Mouse (Mus musculus) frontal cortex, adult (tissue): ENCODE data around the gene Ncor1.
"Not testable (repeated sequence)": the region's sequence is repeated elsewhere in the genome, so short reads cannot be mapped to it uniquely, and the experiment has no call there.

ENCODE experiments used
- ATAC-seq: cut with Nextera tagmentation; 2 replicates; pipeline ENCODE4 v1.9.2; 2017; ENCODE audit warnings: mild to moderate bottlenecking, moderate library complexity, mixed read lengths; ENCODE audit not compliant: low TSS enrichment

The Ncor1 gene

DNA sequence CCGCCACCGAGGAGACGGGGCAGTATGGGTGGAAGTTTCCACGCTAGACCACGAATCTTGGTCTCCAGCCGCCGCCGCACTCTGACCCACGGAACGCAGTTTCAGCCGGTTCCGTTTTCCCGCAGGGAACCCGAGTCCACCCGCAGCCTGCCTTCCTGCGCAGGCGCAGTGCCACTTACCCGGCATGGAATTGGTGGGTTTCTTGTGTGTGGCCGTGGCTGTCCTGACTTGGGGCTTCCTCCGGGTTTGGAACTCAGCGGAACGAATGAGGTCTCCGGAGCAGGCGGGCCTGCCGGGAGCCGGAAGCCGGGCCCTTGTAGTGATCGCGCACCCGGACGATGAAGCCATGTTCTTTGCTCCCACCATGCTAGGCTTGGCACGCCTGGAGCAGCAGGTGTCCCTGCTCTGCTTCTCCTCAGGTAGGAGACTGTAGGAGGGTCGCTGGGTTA, at the start of gene Ncor1, which contains the start of gene Pigl:
Ncor1 (minus strand) TSS at position 266 of the 449 bp plus-strand sequence.
Pigl (plus strand) TSS at position 185 of the 449 bp plus-strand sequence.
- ATAC-seq = peak; percentile 73

DNA sequence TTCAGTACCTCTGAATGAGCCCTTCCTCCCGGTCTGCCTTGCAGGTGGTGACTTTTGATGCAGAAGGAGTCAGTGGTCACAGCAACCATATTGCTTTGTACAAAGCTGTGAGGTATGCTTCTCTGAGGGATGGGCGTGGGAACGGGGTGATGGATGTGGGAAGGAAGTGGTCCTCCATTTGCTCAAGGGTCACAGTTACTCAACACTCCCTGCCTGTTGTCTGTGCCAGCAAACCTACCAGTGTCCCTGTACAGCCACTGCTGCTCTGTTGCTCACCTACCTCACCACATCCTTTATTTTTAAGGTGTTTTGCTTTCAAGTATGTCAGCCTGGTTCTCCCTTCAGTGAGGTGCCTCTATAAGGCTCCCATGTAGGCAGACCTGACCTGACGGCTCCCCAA, 49.3 kb upstream of the Ncor1 start:
- ATAC-seq = no peak

DNA sequence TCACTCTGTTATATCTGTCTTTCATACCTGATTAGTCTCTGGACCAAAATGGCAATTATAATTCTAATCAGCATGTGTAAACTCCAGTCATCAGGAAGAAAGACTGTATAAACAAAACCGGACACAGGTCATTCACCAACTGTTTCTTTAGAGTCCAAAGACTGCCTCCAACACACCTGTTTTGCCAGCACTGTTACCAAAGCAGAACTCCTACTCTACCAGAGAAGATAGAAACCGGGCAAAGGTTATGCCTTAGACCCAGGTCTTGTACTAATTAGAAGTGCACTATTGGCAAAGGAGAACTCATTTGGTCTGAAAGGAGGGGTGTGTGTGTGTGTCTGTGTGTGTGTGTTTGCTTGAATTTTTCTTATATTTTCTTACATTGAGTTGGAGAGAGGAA, 42.2 kb upstream of the Ncor1 start:
- no peak for ATAC-seq

DNA sequence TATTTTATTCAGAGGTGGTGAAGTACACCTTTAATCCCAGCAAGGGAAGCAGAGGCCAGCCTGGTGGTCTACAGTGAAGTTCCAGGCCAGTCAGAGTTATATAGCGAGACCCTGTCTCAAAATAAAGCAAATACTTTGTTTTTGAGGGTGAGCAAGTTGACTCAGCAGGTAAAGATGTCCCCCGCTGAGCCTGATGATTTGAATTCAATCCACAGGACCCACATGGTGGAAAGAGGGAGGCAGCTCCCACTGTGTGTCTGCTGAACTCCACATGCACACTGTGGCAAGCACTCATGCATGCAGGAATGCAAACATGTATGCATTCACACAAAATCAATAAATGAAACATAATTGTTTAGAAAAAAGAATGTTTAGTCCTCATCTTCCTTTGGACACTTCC, 40.5 kb upstream of the Ncor1 start:
- no peak for ATAC-seq

DNA sequence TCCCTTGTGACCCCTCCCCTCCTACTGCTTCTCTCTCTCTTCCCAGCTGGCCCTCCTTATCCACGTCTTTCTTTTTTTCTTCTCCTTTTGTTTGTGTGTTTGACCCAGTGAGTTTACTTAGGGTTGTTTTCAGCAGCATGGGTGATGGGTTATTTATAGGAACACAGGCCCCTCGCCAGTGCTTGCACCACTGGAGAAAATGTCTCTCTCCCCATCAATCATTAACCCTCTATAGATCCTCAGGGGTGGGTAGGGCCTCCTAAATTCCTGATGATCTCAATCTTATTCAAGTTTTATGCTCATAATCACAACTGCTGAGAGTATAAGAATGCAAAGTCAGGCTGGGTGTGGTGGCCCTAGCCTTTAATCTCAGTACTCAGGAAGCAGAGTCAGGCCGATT, 38.8 kb upstream of the Ncor1 start:
- no peak for ATAC-seq

DNA sequence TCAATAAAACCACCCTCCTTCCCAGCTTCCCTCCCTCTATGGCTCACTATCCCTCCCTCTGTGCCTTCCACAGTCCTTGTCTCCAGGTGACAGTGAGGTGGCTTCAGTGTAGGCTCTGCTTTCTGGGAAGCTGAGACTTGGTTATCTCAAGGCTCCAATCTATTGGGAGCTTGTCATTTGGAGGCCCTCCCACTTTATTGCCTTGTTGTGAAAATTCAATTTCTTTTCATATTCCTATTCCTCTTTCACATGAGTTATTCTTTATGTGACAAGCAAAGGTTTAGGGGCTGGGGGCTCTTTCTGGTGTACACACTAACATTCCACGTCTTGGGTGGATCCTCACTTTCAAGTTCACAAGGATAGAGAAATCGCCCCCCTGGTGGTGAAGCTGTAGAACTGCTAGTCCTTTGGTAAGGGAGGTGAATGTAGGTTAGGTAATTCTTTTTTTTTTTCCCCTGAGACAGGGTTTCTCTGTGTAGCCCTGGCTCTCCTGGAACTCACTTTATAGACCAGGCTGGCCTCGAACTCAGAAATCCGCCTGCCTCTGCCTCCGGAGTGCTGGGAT, 37.9 kb upstream of the Ncor1 start:
- no peak for ATAC-seq

DNA sequence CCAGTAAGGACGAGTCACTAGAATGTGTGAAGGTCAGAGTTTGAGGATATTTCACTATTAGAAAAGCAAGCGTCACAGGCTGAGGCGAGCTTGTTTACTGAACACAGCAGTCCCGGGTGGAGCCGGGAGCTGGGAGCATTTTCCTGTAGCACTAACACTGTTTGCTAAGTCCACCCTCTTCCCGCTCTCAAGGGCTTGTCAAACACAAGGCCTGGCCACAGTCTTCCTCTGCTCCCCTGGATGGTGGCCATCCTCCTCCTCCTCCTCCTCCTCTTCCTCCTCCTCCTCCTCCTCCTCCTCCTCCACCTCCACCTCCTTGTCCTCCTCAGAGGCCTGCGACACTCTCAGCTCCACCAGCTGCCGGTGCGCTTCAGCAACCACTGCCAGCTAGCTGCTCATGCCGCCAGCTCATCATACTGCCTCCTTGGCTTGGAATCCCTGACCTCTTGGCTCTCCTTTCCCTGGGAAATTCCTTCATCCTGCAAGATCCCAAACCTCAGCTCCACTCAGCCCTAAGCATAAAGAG, 37.0 kb upstream of the Ncor1 start:
- peak; percentile 40; the same call in 1 of the 2 replicates for ATAC-seq

DNA sequence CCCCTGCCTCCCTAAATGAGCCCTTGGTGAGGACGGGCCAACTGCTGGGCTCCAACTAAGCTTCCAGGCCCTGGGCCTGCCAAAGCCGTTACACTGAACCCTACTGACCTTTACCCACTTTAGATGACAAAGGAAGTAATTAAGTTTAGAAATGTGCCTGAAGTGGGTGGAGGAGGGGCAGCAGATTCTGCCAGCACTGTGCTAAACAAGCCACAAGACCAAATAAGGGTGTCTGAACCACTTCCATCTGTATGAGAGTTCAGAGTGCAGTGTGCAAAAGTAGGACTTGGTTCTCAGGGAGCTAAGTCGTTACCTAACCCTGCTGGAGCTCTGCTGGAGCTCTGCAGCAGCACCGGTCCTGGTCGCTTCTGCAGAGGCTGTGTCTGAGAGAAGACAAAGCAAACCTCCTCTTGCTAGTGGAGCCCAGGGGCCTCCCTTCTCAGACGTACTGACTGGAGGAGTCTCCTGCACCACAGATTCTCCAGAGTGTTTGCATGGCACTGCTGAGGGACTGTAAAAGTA, 36.5 kb upstream of the Ncor1 start:
- ATAC-seq = peak; percentile 85

DNA sequence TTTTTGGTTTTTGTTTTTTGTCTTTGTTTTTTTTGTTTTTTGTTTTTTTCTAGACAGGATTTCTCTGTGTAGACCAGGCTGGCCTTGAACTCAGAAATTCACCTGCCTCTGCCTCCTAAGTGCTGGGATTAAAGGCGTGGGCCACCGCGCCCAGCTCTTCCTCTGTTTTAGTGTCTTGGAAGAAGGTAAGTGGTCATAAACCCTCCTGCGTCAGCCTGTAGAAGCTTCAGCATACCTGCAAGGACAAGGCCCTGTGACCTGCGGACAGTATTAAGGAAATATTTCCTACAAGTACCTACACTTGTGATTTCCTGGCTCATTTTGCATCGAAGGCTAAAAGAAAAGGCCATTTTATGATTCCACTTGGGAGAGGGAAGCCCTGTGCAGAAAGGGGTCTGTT, 35.4 kb upstream of the Ncor1 start:
- no peak for ATAC-seq

DNA sequence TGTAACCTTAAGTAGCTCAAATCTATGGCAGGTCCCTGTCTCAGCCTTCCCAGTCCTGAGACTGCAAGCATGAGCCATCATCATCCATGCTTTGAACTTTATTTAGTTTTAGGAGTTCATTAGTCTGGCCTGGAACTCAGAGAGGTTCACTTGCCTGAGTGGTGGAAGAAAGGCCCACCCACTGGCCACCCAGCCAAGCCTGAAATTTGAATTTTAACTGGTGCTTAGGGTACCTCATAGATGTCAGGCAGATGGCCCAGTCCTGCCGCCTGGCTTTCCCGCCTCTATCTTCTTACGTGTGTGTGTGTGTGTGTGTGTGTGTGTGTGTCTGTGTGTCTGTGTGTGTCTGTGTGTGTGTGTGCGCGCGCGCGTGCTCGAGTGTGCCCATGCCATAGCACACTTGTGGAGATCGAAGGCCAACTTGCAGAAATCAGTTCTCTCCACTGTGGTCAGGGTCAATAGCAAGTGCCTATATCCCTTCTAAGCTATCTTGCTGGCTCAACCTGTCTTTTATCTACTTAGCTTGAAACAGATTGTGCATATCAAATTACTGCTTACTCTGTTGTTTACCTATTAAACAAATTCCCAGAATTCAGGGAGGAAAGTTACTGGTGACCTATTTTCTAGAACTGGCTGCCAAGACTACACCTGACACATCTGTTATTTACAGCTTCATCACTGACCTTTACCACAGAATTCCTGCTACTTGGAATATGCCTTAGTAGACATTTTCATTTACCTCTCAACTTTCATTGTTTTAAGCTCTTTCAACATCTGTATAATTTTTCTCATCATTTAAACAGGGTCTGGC, 29.4 kb upstream of the Ncor1 start:
- ATAC-seq = no peak

DNA sequence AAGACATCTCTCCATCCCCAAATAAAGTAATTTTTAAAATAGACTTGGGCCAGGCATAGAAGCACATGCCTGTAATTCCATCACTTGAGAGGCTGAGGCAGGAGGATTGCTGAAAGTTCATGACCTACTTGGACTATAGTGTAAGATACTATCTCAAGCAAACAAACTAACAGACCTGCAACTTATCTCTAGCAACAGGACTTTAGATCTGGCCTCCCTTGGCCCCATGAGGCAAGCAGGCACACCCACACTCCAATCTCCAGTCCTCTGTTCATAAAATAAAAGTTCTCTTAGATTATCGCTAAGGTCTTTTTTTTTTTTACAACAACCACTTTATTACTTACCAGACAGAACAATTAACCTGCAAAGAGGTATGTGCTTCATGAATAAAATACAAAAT, 28.6 kb upstream of the Ncor1 start:
- no peak for ATAC-seq

DNA sequence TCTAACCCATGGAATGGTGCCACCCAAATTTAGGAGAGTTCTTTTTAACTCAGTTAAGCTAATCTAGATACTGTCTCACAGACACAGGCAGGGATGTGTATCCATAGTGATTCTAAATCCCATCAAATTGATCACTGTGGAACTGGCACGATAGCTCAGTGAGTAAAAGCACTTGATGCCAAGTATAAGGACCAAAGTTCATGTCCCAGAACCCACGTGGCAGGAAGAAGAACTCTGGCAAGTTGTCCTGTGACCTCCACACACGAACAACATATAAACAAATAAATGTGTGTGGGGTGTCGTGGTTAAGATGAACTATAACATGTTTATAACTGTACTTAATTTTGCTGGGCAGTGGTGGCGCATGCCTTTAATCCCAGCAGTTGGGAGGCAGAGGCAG, 21.2 kb upstream of the Ncor1 start:
- ATAC-seq = no peak

DNA sequence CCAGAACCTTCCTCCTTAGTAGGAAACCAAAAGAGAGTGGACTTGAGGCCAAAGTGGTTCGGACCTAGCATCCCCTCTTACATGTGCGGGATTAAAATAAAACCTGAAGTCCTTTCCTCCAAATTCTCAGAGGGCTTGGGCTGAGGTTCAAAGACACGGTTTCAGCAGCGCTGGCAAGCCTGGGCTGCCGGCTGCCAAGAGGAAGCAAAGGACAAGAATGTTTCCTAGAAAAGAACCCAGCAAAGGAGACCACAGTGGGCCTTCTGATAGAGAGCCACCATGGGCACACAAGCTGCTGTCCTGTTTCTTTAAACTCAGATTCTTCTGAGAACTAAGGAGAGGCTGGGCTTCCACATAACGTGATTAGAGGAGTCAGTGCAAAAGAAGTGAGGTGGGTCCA, 20.6 kb upstream of the Ncor1 start:
- ATAC-seq = no peak

DNA sequence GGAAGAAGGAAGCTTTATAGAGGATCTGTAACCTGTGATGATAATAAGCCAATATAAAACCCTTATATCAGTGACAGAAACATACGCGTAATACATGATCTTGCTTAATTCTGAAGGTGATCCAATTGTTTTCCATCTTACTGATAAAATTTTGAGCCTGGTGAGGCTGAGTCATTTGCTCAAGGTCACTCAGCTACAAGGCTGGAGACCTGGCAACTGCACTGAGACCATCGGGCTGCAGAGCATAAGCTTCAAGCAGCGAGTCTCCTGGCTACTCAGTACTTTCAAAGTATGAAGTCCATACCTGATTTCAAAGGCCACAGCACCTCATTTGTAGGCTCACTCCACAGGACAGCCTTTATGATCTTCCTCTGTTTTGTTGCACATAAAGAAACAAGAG, 17.8 kb upstream of the Ncor1 start:
- ATAC-seq = no peak

DNA sequence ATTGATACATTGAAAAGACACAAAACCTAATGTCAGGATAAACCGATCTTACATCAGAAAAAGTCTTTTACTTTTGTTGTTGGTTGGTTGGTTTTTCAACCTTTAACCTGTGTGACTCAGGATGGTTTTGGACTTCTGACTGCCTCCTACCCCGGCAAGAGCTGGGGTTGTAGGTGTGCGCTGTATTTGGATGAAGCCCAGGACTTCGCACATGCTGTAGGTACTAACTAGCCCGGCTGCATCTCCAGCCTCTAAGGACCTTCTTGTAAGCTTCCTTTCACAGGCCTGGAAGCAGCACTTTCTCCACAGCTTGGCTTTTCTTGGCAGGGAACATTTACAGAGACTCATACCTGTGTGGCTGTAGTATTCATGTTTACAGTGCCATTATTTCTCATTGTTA, 15.2 kb upstream of the Ncor1 start:
- ATAC-seq = no peak

DNA sequence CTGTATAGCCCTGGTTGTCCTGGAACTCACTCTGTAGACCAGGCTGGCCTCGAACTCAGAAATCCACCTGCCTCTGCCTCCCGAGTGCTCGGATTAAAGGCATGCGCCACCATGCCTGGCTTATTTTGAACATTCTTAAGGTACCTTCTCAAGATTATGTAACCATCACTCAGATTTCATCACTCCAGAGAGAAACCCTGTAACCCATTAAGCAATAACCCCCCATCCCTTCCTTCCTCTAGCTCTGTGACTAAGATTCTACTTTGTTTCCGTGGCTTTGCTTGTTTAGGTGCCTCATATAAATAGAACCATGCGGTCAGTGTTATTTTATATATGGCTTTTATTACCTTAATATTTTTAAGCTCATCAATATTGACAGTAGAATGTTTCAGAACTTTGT, 12.1 kb upstream of the Ncor1 start:
- ATAC-seq = no peak

DNA sequence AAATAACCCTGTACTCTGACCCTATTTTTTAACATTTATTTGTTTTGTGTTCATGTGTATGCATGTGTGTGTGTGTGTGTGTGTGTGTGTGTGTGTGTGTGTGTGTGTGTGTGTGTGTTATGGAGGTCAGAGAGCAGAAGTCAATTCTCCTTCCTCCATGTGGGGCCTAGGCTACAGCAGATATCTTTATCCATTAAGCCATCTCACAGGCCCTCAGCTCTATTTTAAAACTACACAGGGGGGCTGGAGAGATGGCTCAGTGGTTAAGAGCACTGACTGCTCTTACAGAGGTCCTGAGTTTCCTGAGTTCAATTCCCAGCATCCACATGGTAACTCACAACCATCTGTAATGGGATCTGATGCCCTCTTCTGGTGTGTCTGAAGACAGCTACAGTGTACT, 8.9 kb upstream of the Ncor1 start:
- not testable (repeated sequence) for ATAC-seq

DNA sequence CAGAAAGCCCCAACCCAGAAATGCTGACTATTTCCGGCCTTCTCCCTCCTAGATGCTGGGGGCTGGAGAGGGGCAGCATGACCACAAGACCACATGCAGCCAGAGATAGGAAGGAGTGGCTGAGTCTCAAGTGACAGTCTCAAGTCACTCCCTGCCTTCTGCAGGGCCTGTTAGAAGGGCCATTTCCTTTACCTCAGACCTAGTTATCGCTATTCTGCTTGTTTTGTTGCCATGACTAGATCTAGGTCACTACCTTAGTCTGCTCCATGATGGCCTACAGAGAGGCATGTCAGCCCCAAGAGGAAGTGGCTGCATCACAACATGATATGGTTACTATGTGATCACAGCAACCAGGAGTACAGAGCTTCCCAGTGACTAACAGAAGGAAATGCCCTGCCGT, 8.2 kb upstream of the Ncor1 start:
- no peak for ATAC-seq

DNA sequence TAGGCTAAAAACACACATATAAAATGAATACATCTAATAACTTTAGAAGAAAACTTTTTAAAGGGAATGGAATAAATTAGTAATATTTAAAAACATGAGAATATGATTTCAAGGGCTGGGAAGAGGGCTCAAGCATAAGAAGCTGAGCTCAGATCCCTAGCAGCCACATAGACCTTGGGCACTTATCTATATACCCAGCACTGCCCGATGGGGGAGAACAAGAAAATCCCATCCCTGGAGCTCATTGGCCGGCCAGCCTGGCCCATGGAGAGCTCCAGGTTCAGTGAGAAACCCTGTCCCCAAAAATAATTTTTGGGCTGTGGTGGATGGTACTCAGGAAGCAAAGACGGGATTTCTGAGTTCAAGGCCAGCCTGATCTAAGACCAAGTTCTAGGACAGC, 7.5 kb upstream of the Ncor1 start:
- no peak for ATAC-seq

DNA sequence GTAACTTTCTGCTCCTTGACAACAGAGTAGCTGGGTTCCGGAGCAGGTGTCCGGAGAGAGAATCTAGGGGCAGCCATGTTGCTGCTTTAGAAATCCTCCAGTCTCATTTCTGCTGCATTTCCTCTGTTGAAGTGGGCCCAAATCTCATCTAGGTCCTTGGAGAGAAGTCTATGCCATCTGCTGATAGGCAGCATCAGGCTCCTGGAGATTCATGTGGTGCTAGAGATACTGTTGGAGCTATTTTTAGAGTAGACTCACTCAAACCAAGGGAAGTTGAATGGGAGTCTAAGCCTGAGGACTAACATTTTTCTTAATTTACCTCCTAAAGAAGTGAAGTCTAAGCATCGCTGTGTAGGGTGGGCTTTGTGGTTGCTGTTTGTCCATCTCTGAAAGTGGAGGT, 6.4 kb upstream of the Ncor1 start:
- no peak for ATAC-seq

DNA sequence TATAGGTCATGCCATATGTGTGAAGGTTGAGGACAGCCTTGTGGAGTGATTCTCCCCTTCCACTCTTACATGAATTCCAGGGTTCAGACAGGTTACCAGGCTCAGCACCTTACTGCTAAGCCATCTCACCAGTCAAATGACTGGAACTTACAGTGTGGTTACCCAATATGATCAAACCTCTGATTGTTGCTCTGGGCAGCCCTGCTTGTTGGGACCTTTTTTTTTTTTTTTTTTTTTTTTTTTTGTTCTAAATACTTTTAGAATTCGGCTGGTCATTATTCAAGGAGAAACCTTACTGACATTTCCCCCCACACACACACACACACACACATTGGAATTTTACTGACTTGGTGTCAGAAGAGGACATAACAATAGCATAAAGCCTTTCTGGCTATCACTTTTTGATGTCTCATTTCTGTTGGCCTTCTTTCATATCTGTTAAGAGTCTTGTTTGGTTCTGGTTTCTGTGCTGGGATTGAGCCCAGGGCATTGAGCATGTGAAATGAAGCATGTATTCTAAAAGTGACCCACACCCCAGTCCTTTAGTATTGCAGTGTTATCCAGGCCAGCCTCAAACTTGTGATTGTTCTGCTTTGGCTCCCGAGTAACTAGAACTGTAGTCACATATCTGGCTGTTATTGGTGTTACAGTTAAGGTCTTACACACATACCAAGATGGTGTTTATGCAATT, 5.0 kb upstream of the Ncor1 start:
- ATAC-seq = no peak

DNA sequence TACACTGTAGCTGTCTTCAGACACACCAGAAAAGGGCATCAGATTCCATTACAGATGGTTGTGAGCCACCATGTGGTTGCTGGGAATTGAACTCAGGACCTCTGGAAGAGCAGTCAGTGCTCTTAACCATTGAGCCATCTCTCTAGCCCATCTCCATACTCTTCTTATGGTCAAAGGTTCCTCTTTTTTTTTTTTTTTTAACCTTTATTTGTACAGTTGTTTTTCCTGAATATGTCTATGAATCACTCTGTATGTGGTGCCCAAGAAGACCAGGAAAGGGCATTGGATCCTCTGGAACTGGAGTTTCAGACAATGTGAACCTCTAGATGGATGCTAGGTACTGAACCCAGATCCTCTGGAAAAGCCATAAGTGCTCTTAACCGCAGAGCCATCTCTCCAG, 4.2 kb upstream of the Ncor1 start:
- not testable (repeated sequence) for ATAC-seq

DNA sequence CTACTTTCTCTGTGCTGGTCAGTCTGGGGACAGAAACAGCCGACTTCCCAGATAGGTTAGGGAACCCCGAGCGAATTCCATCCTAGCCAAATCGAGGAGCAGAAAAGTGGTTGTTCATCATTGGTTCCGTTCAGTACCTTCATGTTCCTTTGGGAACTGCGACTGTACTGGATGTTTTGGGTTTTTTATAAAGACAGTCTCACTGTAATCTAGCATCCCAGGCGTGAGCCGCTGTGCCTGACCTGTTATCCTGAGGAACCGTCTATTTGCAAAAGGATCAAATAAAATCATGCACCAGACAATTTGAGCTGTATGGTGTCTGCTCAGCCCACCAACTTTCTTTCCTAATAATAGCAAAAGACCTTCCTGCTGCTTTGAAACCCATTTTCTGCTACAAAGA, 439 bp upstream of the Ncor1 start:
- ATAC-seq = no peak
